Comparison of ENCODE assay signal across 8 mouse cellular contexts in the genomic region with DNA sequence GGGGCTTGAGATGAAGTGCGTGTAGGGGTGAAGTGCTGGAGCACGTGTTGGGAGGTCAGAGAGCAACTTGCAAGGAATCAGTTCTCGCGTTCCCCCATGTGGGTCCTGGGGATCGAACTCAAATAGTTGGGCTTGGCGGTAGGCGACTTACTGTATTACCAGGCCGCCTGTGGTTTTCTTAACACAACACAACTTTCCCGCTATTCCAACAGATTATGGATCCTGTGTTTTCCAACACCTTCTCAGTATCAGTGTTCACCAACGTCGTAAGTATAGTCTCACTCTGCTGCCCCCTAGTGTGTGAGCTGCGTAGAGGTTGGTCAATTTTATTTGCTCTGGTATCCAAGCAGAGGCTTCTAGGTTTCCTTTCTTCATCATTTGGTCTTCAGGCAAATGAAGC. TPM values are rescaled to one million over a fixed set of nuclear protein-coding genes. Genes with fewer than 3 reads are reported as not detected.
DNase-seq lines count a peak whose midpoint lies in the region; ATAC-seq and TF ChIP-seq lines count a peak whose summit lies in the region.

No protein-coding gene starts in this region.

- H3K4me1 ChIP-seq in forebrain, embryonic 10.5 days: no peaks in the 10 kb centered on the region
- H3K4me1 ChIP-seq in forebrain, embryonic 16.5 days (replicated peaks; ENCODE audit: control insufficient read depth, insufficient read depth, low read length): no peaks in the 10 kb centered on the region
- no peaks in the 10 kb centered on the region for H3K4me1 ChIP-seq in lung, embryonic 14.5 days (ENCODE audit: insufficient read depth)

- no peak for ATAC-seq in forebrain, embryonic 16.5 days
- peak; percentile 42 to 74; a peak in 1 of 4 replicates for ATAC-seq in hematopoietic stem cell, adult 5-6 weeks (replicated peaks in 1 of 2; ENCODE audit: insufficient read depth in 1 of 2, low FRiP score in 2 of 2, low TSS enrichment in 1 of 2, low read depth in 1 of 2, poor library complexity in 2 of 2, severe bottlenecking in 2 of 2)
- no peak for ATAC-seq in lung, embryonic 14.5 days (ENCODE audit: insufficient read depth)

- DNase-seq in forebrain, embryonic 10.5 days (ENCODE audit: extremely low spot score, low spot score): peak; percentile 16
- peak; percentile 27 for DNase-seq in ovary, postnatal 36 days (ENCODE audit: low spot score)
- DNase-seq in ovary, postnatal 14 days (ENCODE audit: low spot score): no peak
- DNase-seq in cerebellum, postnatal 10 days: peak; percentile 76 to 79
- DNase-seq in lung, embryonic 14.5 days: peak; percentile 76
- peak; percentile 30 to 70 for DNase-seq in spleen, postnatal 4 days (ENCODE audit: low spot score in 2 of 2)

- H3K4me2 ChIP-seq in forebrain, embryonic 16.5 days (ENCODE audit: low read length): no peak overlapping the region
- no peak overlapping the region for H3K4me2 ChIP-seq in lung, embryonic 14.5 days

- no peak overlapping the region for H3K4me3 ChIP-seq in forebrain, embryonic 10.5 days
- no peak overlapping the region for H3K4me3 ChIP-seq in forebrain, embryonic 16.5 days (replicated peaks; ENCODE audit: low read length)
- no peak overlapping the region for H3K4me3 ChIP-seq in lung, embryonic 14.5 days (ENCODE audit: low read depth, low read length)

- 51% methylated on average over 12 of the region's 12 CpGs for WGBS in forebrain, embryonic 10.5 days
- WGBS in forebrain, embryonic 16.5 days: 41% methylated on average over 12 of the region's 12 CpGs
- 38% methylated on average over 12 of the region's 12 CpGs for WGBS in lung, embryonic 14.5 days

- H3K9me3 ChIP-seq in forebrain, embryonic 10.5 days: no peaks in the 10 kb centered on the region
- no peaks in the 10 kb centered on the region for H3K9me3 ChIP-seq in forebrain, embryonic 16.5 days (ENCODE audit: control insufficient read depth, low read length)
- no peaks in the 10 kb centered on the region for H3K9me3 ChIP-seq in lung, embryonic 14.5 days (ENCODE audit: low read depth, low read length)

- H3K27ac ChIP-seq in forebrain, embryonic 10.5 days: no peak overlapping the region
- no peak overlapping the region for H3K27ac ChIP-seq in forebrain, embryonic 16.5 days (ENCODE audit: low read length)
- no peak overlapping the region for H3K27ac ChIP-seq in lung, embryonic 14.5 days (ENCODE audit: low read depth)

- H3K27me3 ChIP-seq in forebrain, embryonic 10.5 days (ENCODE audit: poor library complexity, severe bottlenecking): no peaks in the 10 kb centered on the region
- H3K27me3 ChIP-seq in forebrain, embryonic 16.5 days (replicated peaks; ENCODE audit: control insufficient read depth, insufficient read depth, low read length): no peaks in the 10 kb centered on the region
- no peaks in the 10 kb centered on the region for H3K27me3 ChIP-seq in lung, embryonic 14.5 days (ENCODE audit: insufficient read depth, low read length)

- H3K36me3 ChIP-seq in forebrain, embryonic 10.5 days (replicated peaks): no peaks in the 10 kb centered on the region
- H3K36me3 ChIP-seq in forebrain, embryonic 16.5 days (ENCODE audit: control insufficient read depth, insufficient read depth): no peaks in the 10 kb centered on the region
- H3K36me3 ChIP-seq in lung, embryonic 14.5 days (ENCODE audit: insufficient read depth): no peaks in the 10 kb centered on the region

- H3K9ac ChIP-seq in forebrain, embryonic 16.5 days (replicated peaks; ENCODE audit: low read depth, low read length): no peak overlapping the region
- no peak overlapping the region for H3K9ac ChIP-seq in lung, embryonic 14.5 days

- TF ChIP-seq CTCF in lung, embryonic 14.5 days (IDR thresholded peaks at IDR 0.05; ENCODE audit: low read depth): peak; percentile 67

RNA-seq across cellular contexts. Expression of a gene that starts 8.6 kb away (rescaled TPM):
- 2.4 and 2.6 TPM in 2 replicates for polyA plus RNA-seq in forebrain, embryonic 10.5 days (2016; fragmentation: Nextera tagmentation; extraction: Ambion mirVana)
- 13.9 and 15.3 TPM in 2 replicates for polyA plus RNA-seq in forebrain, embryonic 16.5 days (2015; fragmentation: Nextera tagmentation; extraction: Ambion mirVana)
- total RNA-seq in hematopoietic stem cell, adult 5-6 weeks (2017): 9.9 and 11.6 TPM in 2 replicates
- 2.8 and 2.9 TPM in 2 replicates for polyA plus RNA-seq in lung, embryonic 14.5 days (2014; fragmentation: Nextera tagmentation; extraction: Ambion mirVana)

RNA-seq across cellular contexts. Expression of a gene that starts 37.4 kb away (rescaled TPM):
- polyA plus RNA-seq in forebrain, embryonic 10.5 days (2016; fragmentation: Nextera tagmentation; extraction: Ambion mirVana): 32.7 and 33.0 TPM in 2 replicates
- polyA plus RNA-seq in forebrain, embryonic 16.5 days (2015; fragmentation: Nextera tagmentation; extraction: Ambion mirVana): 25.2 and 30.8 TPM in 2 replicates
- total RNA-seq in hematopoietic stem cell, adult 5-6 weeks (2017): 72.4 and 76.5 TPM in 2 replicates
- polyA plus RNA-seq in lung, embryonic 14.5 days (2014; fragmentation: Nextera tagmentation; extraction: Ambion mirVana): 37.9 and 39.2 TPM in 2 replicates

RNA-seq across cellular contexts. Expression of a gene that starts 37.6 kb away (rescaled TPM):
- polyA plus RNA-seq in forebrain, embryonic 10.5 days (2016; fragmentation: Nextera tagmentation; extraction: Ambion mirVana): 126 and 131 TPM in 2 replicates
- polyA plus RNA-seq in forebrain, embryonic 16.5 days (2015; fragmentation: Nextera tagmentation; extraction: Ambion mirVana): 109 and 112 TPM in 2 replicates
- total RNA-seq in hematopoietic stem cell, adult 5-6 weeks (2017): 10.0 and 12.4 TPM in 2 replicates
- 134 and 140 TPM in 2 replicates for polyA plus RNA-seq in lung, embryonic 14.5 days (2014; fragmentation: Nextera tagmentation; extraction: Ambion mirVana)

Comparison
In these comparisons a context has a peak if more than half of its experiments do, and no peak if none do; other contexts are left out.
1. ATAC-seq: peak in hematopoietic stem cell, adult 5-6 weeks (2 of 2); none in forebrain, embryonic 16.5 days (single experiment) and lung, embryonic 14.5 days (single experiment).